Mouse (Mus musculus): ENCODE results near the gene Ddx24. TPM values are rescaled to one million over a fixed set of nuclear protein-coding genes. Genes with fewer than 3 reads are reported as not detected.
A peak's percentile ranks its signal among the peaks of the same experiment; 100 is the strongest.

Gene Ddx24
- polyA plus RNA-seq, 1 experiment, result 83.6 TPM

DNA sequence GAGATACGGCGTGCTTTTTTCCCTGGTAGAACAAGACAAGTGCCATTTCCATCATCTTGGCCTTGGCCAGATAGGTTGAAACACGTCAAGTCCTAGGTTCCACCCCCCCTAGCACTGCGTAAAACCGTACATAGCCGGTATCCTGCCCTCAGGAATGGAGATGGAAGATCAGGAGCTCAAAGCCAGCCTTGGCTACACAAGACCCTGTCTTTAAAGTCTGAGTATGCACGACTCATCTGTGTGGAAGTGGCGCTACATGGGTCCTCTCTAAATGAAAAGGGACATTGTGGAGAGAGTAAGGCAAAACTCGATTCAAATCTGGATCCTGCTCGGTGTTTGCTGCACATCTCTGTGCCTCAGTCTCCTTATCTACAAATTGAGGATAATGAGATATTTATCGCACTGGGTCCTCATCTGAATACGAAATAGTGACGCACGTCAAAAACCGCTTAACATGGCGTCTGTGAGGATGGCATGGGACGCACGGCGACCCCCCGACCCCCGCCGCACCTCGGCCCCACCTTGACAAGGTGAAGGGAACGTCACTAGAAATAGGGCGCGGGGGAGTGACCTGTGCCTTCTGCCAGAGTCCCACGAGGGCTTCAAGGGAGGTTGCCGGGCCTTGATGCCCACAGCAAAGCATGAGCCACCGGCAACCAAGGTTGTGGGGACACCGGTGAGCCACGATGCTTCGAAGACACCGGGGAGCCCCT lies 458 bp downstream of the Ddx24 start:
- Histone ChIP-seq H3K4me1 (ENCODE audit: control insufficient read depth, insufficient read depth, low read length) (peaks cover 2% of the 10 kb centered on the region), H3K9ac (ENCODE audit: low read depth, poor library complexity, severe bottlenecking) (peak overlapping the region; percentile 79), H3K9me3 (replicated peaks; ENCODE audit: control insufficient read depth, insufficient read depth, low read length, poor library complexity, severe bottlenecking) (no peaks in the 10 kb centered on the region), H3K27me3 (ENCODE audit: control insufficient read depth, insufficient read depth, low read length, poor library complexity, severe bottlenecking) (no peaks in the 10 kb centered on the region), H3K27ac (ENCODE audit: insufficient read depth, low read length) (no peak overlapping the region), H3K4me3 (ENCODE audit: low read depth, low read length) (peak overlapping the region; percentile 95), H3K36me3 (ENCODE audit: control insufficient read depth, insufficient read depth, low read length, poor library complexity, severe bottlenecking) (peaks cover 23% of the 10 kb centered on the region)
- TF ChIP-seq POLR2A (IDR thresholded peaks at IDR 0.05; ENCODE audit: insufficient read depth, low read length), result no peak
- TF ChIP-seq EP300 (IDR thresholded peaks at IDR 0.05; ENCODE audit: insufficient read depth, low read depth, low read length), result no peak
- TF ChIP-seq CTCF (IDR thresholded peaks at IDR 0.05; ENCODE audit: low read depth, low read length), result no peak

DNA sequence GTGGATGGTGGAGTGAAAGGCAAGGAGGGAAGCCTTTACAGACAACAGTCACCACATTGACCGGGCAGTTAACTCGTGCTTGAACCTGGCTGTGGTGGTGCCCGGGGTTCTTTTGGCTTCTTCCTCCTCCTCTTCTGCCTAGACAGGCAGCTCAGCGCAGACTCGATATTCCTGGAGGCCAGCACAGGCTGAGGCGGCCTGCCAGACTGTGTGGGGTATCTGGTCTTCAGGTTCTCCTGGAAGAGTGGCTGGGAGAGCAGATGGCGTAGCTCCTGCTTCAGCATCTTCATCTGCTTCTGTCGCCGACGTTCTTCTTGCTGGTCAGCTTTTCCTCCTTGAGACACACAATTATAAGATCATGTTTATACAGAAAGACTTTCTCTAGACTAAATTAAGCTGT lies 17.5 kb downstream of the Ddx24 start:
- Histone ChIP-seq H3K27ac (ENCODE audit: insufficient read depth, low read length) (no peak overlapping the region), H3K36me3 (ENCODE audit: control insufficient read depth, insufficient read depth, low read length, poor library complexity, severe bottlenecking) (peaks cover 49% of the 10 kb centered on the region), H3K9ac (ENCODE audit: low read depth, poor library complexity, severe bottlenecking) (no peak overlapping the region), H3K4me1 (ENCODE audit: control insufficient read depth, insufficient read depth, low read length) (peaks cover 2% of the 10 kb centered on the region), H3K27me3 (ENCODE audit: control insufficient read depth, insufficient read depth, low read length, poor library complexity, severe bottlenecking) (no peaks in the 10 kb centered on the region), H3K9me3 (replicated peaks; ENCODE audit: control insufficient read depth, insufficient read depth, low read length, poor library complexity, severe bottlenecking) (no peaks in the 10 kb centered on the region), H3K4me3 (ENCODE audit: low read depth, low read length) (no peak overlapping the region)
- TF ChIP-seq CTCF (IDR thresholded peaks at IDR 0.05; ENCODE audit: low read depth, low read length) (no peak), POLR2A (IDR thresholded peaks at IDR 0.05; ENCODE audit: insufficient read depth, low read length) (no peak), EP300 (IDR thresholded peaks at IDR 0.05; ENCODE audit: insufficient read depth, low read depth, low read length) (no peak)

DNA sequence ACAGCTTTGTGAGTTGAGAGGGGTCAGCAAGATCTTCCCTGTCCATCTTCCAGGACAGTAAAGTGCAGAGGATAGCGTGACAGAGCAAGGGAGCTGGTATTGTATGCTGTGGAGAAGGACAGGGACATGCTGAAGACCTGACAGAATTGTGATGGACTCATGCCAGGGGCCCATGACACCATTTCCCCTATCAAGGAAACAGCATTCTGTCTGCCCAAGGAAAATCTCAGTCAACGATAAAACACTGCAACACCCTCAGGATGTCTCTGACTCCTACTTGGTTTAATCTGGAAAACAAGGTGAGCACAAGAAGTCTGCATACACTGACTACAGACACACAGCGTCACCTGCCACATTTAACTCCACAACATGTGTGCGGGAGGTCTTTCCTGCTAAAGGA lies 17.9 kb downstream of the Ddx24 start, which contains the start of gene 9330161L09Rik:
9330161L09Rik (minus strand) TSS at position 101 of the 400 bp plus-strand sequence.
- no peak within 1 kb of the TSS for H3K27ac ChIP-seq (ENCODE audit: insufficient read depth, low read length)
- no peak for TF ChIP-seq EP300 (IDR thresholded peaks at IDR 0.05; ENCODE audit: insufficient read depth, low read depth, low read length)
- TF ChIP-seq POLR2A (IDR thresholded peaks at IDR 0.05; ENCODE audit: insufficient read depth, low read length), result no peak
- TF ChIP-seq CTCF (IDR thresholded peaks at IDR 0.05; ENCODE audit: low read depth, low read length), result no peak
- peaks cover 2% of the 10 kb centered on the region for H3K4me1 ChIP-seq (ENCODE audit: control insufficient read depth, insufficient read depth, low read length)
- peaks cover 46% of the 10 kb centered on the region for H3K36me3 ChIP-seq (ENCODE audit: control insufficient read depth, insufficient read depth, low read length, poor library complexity, severe bottlenecking)
- H3K9ac ChIP-seq (ENCODE audit: low read depth, poor library complexity, severe bottlenecking), result no peak within 1 kb of the TSS
- no peaks in the 10 kb centered on the region for H3K9me3 ChIP-seq (replicated peaks; ENCODE audit: control insufficient read depth, insufficient read depth, low read length, poor library complexity, severe bottlenecking)
- no peaks in the 10 kb centered on the region for H3K27me3 ChIP-seq (ENCODE audit: control insufficient read depth, insufficient read depth, low read length, poor library complexity, severe bottlenecking)
- H3K4me3 ChIP-seq (ENCODE audit: low read depth, low read length), result no peak within 1 kb of the TSS

DNA sequence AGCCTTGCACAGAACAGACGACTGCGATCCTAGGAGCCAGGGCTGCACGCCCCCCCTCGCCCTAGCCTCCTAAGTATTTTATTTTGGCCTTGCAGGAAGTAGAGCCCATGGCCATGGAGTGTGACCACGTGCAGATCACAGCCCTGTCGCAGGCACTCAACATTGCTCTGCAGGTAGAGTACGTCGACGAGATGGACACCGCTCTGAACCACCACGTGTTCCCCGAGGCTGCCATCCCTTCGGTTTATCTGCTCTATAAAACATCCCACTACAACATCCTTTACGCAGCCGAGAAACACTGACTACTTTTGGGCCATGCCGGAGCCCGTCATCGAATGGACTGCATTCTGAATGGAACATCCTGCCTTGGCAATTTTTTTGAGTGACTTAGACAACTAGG lies 21.5 kb downstream of the Ddx24 start:
- Histone ChIP-seq H3K9ac (ENCODE audit: low read depth, poor library complexity, severe bottlenecking) (no peak overlapping the region), H3K27ac (ENCODE audit: insufficient read depth, low read length) (no peak overlapping the region), H3K9me3 (replicated peaks; ENCODE audit: control insufficient read depth, insufficient read depth, low read length, poor library complexity, severe bottlenecking) (no peaks in the 10 kb centered on the region), H3K4me1 (ENCODE audit: control insufficient read depth, insufficient read depth, low read length) (peaks cover 2% of the 10 kb centered on the region), H3K27me3 (ENCODE audit: control insufficient read depth, insufficient read depth, low read length, poor library complexity, severe bottlenecking) (no peaks in the 10 kb centered on the region), H3K36me3 (ENCODE audit: control insufficient read depth, insufficient read depth, low read length, poor library complexity, severe bottlenecking) (peaks cover 14% of the 10 kb centered on the region), H3K4me3 (ENCODE audit: low read depth, low read length) (no peak overlapping the region)
- TF ChIP-seq POLR2A (IDR thresholded peaks at IDR 0.05; ENCODE audit: insufficient read depth, low read length) (no peak), CTCF (IDR thresholded peaks at IDR 0.05; ENCODE audit: low read depth, low read length) (no peak), EP300 (IDR thresholded peaks at IDR 0.05; ENCODE audit: insufficient read depth, low read depth, low read length) (no peak)

DNA sequence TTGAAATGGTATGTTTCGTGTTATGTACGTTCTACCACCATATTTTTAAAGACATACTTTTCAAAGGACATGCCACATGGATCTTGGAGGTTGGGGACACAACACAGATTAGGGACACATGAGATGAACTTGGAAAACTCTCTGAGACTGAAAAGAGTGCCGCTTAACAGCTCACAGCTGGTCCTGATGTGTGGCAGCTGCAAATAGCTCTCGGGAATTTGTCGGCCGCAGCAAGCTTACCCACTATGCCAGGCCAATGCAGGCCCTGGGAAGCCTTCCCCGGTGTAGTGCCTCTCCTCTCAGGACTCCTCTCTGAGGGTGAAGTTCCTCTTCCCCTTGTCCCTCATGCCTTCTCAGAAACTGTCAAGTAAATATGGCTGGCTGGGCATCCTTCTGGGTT lies 28.9 kb downstream of the Ddx24 start:
- Histone ChIP-seq H3K4me3 (ENCODE audit: low read depth, low read length) (no peak overlapping the region), H3K9me3 (replicated peaks; ENCODE audit: control insufficient read depth, insufficient read depth, low read length, poor library complexity, severe bottlenecking) (no peaks in the 10 kb centered on the region), H3K27me3 (ENCODE audit: control insufficient read depth, insufficient read depth, low read length, poor library complexity, severe bottlenecking) (no peaks in the 10 kb centered on the region), H3K9ac (ENCODE audit: low read depth, poor library complexity, severe bottlenecking) (no peak overlapping the region), H3K4me1 (ENCODE audit: control insufficient read depth, insufficient read depth, low read length) (no peaks in the 10 kb centered on the region), H3K27ac (ENCODE audit: insufficient read depth, low read length) (no peak overlapping the region), H3K36me3 (ENCODE audit: control insufficient read depth, insufficient read depth, low read length, poor library complexity, severe bottlenecking) (no peaks in the 10 kb centered on the region)
- TF ChIP-seq EP300 (IDR thresholded peaks at IDR 0.05; ENCODE audit: insufficient read depth, low read depth, low read length) (no peak), CTCF (IDR thresholded peaks at IDR 0.05; ENCODE audit: low read depth, low read length) (no peak), POLR2A (IDR thresholded peaks at IDR 0.05; ENCODE audit: insufficient read depth, low read length) (no peak)

DNA sequence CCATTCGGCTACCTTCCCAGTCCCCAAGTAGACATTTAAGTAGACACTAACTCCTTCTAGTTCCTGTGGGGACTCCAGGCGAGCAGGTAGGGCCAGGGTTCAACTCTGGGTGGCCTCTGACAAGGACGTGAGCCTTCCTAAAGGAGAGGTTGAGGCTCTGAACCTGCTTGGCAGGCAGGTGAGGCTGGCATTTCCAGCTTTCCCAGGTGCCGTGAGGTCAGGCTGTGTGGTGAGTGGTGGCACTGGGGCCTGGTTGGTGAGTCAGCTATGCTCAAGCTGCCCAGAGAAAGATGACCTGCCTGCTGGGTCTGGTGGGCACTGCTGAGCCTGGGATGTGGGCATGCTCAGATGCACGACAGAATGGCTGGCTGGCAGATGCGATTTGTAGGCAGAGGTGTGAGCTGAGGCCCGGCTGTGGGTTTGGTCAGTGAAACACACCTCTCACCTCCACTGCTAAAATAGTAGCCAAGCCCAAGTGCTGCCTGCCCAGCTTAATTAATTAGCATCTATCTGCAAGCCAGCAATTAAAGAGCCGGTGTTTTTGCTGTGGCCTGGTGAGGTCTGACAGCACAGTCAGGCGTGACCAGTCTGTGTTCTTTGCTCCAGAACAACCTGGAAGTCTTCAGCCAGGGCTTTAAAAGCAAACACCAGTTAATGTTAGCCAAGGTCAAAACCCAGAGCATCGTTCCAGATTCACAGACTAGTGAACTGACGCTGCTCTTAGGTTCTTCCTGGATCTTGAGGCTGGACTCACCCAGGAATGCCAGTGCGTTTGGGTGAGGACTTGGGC lies 29.9 kb downstream of the Ddx24 start:
- TF ChIP-seq CTCF (IDR thresholded peaks at IDR 0.05; ENCODE audit: low read depth, low read length) (no peak), POLR2A (IDR thresholded peaks at IDR 0.05; ENCODE audit: insufficient read depth, low read length) (no peak), EP300 (IDR thresholded peaks at IDR 0.05; ENCODE audit: insufficient read depth, low read depth, low read length) (no peak)
- H3K4me3 ChIP-seq (ENCODE audit: low read depth, low read length), result no peak overlapping the region

More for the DNA sequence above, 29.9 kb downstream of the Ddx24 start:
- Histone ChIP-seq H3K9ac (ENCODE audit: low read depth, poor library complexity, severe bottlenecking) (no peak overlapping the region), H3K9me3 (replicated peaks; ENCODE audit: control insufficient read depth, insufficient read depth, low read length, poor library complexity, severe bottlenecking) (no peaks in the 10 kb centered on the region), H3K36me3 (ENCODE audit: control insufficient read depth, insufficient read depth, low read length, poor library complexity, severe bottlenecking) (no peaks in the 10 kb centered on the region), H3K27me3 (ENCODE audit: control insufficient read depth, insufficient read depth, low read length, poor library complexity, severe bottlenecking) (no peaks in the 10 kb centered on the region), H3K27ac (ENCODE audit: insufficient read depth, low read length) (no peak overlapping the region), H3K4me1 (ENCODE audit: control insufficient read depth, insufficient read depth, low read length) (no peaks in the 10 kb centered on the region)

Measured in ES-Bruce4 (cell line).